Mouse (Mus musculus): ENCODE measurements around the gene Lrrc61.

Gene Lrrc61

DNA sequence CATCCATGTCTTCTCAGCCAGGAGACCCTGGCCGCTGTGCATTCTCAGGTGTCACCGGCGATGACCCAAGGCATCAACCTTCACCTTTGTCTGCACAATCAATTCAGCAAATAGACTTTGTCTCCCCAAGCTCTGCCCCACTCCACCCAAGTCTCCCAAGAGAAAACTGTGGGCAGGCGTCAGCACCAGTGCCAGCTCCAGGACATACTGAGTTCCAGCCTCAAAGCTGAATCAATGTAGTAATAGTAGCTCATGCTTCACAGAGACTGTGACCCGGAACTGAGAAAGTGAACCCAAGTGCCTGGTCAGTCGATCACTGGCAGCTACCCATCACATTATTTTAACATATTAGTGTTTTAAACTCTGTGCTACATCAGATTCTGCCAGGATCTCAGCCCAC, 6.3 kb upstream of the Lrrc61 start:
- DNase-seq (ENCODE audit: low spot score): no peak

GRCm38 (mm10) chr6:48552918-48553317, 1.7 kb upstream of the Lrrc61 start:
- DNase-seq (ENCODE audit: low spot score): peak; percentile 62

GRCm38 (mm10) chr6:48553819-48554218, 777 bp upstream of the Lrrc61 start:
- no peak for DNase-seq (ENCODE audit: low spot score)

DNA sequence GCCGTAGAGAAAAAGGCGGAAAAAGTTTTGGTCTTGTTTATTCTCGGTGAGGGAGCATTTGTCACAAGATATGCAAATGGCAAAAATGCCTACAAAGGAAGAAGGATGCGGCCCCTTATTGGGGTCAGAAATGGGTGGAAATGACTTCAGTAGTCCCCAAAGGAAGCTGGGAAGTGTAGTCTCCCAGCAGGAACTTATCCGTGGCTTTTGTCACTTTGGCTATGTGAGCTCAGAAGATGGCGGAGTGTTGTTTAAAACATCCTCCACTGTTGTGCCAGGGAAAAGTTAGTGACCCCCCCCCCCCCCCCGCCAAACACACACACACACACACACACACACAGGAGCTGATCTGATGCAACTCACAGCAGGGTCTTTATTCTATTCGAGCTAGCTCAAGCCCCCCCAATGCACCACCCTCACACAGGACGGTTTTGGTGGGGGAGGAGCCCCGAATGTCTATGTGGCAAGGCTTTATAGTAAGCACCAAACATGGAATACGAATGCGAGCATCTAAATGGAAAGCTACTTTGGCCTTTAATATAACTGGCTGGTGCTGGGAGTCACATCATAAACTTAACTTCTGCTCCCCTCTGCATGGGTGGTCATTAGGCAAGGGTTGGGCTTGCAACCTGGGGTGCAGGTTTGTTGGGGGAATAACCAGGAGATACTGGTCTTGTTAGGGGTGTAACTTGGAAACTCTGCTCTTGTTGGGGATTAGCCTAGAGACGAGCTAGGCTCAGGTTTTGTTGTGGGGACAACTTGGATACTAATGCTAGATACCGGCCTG, 701 bp downstream of the Lrrc61 start:
- DNase-seq (ENCODE audit: low spot score): peak; percentile 59

- DNase-seq (ENCODE audit: low spot score): no peak
These were observed 1.4 kb downstream of the Lrrc61 start for GRCm38 (mm10) chr6:48555956-48556355.

GRCm38 (mm10) chr6:48565693-48566310, 11.2 kb downstream of the Lrrc61 start:
- no peak for DNase-seq (ENCODE audit: low spot score)

- peak; percentile 38 for DNase-seq (ENCODE audit: low spot score)
These were observed 11.7 kb downstream of the Lrrc61 start for GRCm38 (mm10) chr6:48566312-48566711.

DNA sequence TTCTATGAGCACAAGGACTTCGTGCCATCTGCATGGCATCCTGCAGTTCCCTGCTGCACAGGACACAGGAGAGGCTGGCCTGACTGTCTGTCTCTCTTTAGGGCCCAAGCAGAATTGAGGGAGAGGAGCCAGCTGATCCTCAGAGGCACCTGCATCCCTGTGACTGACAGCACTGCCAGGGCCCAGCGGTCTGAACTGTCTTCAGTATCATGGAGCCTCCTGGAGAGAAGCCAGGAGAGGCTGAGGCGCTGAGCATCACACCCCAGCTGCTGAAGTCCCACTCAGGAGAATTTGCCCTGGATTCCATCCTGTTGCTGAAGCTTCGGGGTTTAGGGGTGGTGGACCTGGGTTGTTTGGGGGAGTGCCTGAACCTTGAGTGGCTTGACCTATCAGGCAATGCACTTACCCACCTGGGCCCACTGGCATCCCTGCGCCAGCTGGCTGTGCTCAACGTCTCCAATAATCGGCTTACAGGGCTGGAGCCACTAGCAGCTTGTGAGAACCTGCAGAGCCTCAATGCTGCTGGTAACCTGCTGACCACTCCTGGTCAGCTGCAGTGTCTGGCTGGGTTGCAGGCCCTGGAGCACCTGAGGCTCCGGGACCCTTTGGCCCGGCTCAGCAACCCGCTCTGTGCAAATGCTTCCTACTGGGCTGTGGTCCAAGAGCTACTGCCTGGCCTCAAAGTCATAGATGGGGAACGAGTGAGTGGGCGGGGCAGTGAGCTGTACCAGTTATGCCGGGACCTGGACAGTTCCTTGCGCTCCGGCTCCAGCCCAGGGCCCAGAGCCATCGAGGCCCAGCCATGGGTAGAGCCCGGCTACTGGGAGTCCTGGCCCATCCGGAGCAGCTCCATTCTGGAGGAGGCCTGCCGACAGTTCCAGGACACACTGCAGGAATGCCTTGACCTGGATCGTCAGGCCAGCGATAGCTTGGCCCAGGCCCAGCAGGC, 13.7 kb downstream of the Lrrc61 start:
- peak; percentile 37 for DNase-seq (ENCODE audit: low spot score)

DNA sequence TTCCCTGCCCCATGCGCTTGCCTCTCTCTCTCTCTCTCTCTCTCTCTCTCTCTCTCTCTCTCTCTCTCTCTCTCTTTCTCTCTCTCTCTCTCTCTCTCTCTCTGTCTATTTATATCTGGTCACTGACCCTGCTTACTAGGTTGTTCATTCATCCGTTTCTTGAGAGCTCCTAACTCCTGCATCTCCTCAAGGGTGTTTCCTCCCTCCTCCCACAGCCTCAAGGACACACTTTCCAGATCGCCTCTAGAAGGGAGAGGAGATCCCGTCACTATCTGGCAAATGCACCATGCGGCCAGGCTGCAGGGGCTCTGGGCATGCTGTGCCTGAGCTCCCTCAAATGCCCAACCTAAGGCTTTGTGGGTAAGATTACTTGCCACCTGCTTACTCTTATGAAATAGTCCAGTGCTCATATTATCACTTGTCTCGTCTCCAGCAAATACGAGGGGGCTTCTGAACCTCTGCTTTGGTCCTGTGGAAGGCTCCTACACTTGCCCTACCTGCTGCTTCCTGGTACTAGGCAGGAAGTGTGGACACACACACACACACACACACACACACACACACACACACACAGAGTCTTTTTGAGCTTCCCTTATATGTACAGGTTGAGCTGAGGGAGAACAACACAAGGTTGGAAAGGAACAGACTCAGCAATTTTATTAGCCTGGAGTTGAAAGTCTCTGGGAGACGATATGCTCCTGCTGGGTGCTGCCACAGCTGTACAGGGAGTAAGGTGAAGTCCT, 14.6 kb downstream of the Lrrc61 start:
- no peak for DNase-seq (ENCODE audit: low spot score)

DNA sequence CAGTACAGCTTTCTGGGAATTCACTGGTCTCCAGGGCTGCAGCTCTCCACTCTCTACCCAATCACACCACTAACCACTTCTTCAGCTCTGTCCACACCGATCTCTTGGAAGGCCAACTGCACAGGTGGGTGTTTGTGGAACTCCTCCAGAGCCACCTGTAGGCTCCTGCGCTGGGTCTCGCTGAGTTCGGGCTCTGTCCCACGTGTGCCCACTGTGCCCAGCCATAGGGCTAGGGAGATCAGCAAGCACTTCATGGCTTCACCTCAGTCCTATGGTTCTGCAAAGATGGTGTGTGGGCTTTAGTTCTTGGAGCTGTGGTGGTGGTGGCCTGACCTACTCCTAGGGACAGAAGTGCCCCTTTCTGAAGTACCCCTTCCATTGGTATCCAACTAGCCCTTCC, 17.4 kb downstream of the Lrrc61 start:
- DNase-seq (ENCODE audit: low spot score): no peak

DNA sequence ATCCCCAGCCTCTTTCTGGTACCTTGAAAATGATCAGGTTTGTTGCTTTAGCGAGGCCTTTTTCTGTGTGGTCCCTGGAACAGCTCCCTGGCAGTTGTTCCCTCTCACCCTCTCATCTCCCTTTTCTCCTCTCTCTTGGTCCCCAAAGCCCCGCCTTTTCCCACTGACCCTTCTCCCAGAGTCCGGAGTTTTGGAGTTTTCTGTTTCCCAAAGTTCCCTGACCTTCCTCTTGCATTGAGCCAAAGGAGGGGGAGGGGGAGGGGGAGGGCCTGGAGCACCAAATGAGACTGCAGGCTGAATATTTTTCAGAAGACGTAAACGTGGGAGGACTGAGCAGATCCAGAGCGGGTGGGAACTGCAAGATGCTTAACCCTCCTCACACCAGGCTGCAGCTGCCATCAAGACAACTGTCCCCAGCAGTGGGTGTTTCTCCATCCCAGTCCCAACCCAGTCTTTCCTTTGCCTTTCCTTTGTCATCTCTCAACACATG, 18.0 kb downstream of the Lrrc61 start, which contains the start of gene Rarres2:
Rarres2 (minus strand) TSS at position 218 of the 490 bp plus-strand sequence.
- no peak for DNase-seq (ENCODE audit: low spot score)

- DNase-seq (ENCODE audit: low spot score): no peak
These were observed 18.7 kb downstream of the Lrrc61 start for GRCm38 (mm10) chr6:48573280-48573679.

DNA sequence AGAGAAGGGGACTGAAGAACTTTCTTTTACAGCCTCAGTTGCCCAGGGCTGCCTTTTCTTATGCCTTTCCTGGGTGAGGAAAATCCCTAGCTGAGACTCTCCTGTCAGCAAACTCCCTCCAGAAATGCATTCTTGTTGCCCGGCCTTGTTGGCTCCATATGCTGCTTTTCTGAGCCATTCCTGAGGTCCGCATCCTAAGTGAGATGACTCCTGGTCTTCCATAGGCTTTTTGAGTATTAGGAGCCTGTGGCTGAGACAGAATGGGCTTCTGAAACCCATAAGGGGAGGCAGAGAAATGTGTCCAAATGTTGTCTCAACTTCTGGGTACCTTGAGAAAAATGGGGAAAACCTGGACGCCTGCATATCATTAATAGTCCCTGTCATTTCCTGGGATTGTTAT, 19.4 kb downstream of the Lrrc61 start:
- DNase-seq (ENCODE audit: low spot score): no peak

DNA sequence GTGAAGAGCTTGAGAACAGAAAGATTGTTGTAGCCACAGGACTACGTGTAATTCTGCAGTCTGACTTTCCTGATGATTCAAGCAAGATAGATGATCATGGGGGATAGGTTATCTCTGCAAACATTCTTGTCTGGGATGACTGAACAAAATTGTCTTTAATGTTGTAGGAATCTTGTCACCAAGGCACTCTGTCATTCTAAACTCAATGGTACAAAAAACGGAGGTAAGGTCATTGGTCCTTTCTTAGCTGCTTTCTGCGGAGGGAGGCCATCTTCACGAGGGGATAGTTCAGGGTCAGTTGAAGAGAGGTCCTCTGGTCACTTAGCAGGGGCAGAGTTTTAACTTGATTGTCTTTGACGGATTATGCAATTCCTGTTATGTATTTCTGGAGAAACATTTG, 24.1 kb downstream of the Lrrc61 start:
- no peak for DNase-seq (ENCODE audit: low spot score)

- no peak for DNase-seq (ENCODE audit: low spot score)
These were observed 24.6 kb downstream of the Lrrc61 start for GRCm38 (mm10) chr6:48579215-48579648.

DNA sequence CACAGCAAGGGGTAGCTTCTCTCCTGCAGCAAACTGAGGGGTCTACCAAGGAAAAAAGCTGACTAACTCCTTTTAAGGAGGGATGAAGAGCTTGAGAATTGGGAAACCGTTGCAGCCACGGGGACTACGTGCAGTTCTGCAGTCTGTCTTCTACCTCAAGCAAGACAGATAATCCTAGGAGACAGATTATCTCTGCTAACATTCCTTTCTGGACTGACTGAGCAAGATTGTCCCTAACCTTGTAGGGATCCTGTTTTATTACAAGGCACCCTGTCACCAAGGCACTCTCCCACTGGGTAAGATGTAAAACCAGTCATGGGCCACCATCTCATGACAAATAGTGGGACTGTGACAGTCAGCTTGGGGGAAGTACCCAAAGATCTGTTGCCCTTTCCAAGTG, 26.7 kb downstream of the Lrrc61 start:
- DNase-seq (ENCODE audit: low spot score): no peak

DNA sequence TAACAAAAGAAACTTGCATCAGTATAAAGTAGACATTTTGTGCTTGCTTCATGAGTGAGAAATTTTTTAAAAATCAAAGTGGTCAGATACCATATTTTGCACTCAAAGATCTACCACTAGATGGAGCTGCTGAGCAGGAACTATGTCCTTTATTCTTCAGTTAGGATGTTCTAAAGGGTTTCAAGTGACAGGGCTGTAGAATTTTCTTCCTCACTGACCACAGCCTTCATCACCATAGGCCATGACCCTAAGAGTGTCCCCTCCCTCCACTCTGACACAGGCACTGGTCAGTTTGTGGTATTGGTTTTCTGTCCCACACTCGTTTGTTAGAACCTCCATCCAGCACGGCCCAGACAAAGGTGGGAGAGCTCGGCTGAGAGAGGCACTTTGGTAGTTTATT, 27.4 kb downstream of the Lrrc61 start:
- DNase-seq (ENCODE audit: low spot score): peak; percentile 68

DNA sequence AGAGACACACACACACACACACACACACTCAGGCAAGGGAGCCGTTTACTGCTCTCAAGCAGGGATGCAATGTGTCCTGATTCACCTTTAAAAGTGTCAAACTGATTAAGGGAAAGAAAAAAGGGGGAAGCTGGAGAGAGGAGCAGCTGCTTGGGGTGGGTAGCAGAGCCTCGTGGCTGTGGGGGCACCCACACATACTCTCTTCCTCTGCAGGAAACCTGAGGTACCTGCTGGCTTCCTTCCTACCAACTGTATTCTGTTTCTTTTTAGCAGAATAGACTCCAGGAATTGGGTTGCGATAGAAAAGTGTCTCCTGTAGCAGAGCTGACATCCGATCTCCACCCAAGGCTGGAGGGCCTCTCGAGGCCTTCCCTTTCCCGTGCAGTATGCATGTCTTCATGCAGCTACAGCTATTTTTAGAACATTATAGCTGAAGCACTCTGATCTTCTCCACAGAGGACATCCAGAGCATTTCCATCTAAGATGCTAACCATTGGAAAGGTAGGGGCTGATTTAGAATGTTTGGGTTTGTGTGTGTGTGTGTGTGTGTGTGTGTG, 34.7 kb downstream of the Lrrc61 start, which contains the start of gene Gm45021:
Gm45021 (plus strand) TSS at position 417 of the 557 bp plus-strand sequence.
- no peak for DNase-seq (ENCODE audit: low spot score)

- no peak for DNase-seq (ENCODE audit: low spot score)
These were observed 36.7 kb downstream of the Lrrc61 start for GRCm38 (mm10) chr6:48591221-48591845.

GRCm38 (mm10) chr6:48591871-48592270, 37.3 kb downstream of the Lrrc61 start:
- DNase-seq (ENCODE audit: low spot score): no peak
